Mouse (Mus musculus) small intestine, adult 2 months (tissue): ENCODE data around the gene Ankrd6.

Experiments used
- CTCF ChIP-seq: fragments of 200-500 bp; IDR thresholded peaks from 2 replicates; pipeline ENCODE4 v1.5.1; 2012; ENCODE audit warnings: low read depth, mild to moderate bottlenecking, control low read depth, inconsistent platforms, low read length, moderate library complexity, mixed read lengths; ENCODE audit not compliant: insufficient replicate concordance, insufficient read length; ENCODE audit errors: extremely low read depth
- POLR2A ChIP-seq: fragments of 200-500 bp; IDR thresholded peaks from 2 replicates; pipeline ENCODE4 v1.6.1; 2012; ENCODE audit warnings: low read depth, mild to moderate bottlenecking, control low read depth, inconsistent platforms, low read length, moderate library complexity

DNA sequence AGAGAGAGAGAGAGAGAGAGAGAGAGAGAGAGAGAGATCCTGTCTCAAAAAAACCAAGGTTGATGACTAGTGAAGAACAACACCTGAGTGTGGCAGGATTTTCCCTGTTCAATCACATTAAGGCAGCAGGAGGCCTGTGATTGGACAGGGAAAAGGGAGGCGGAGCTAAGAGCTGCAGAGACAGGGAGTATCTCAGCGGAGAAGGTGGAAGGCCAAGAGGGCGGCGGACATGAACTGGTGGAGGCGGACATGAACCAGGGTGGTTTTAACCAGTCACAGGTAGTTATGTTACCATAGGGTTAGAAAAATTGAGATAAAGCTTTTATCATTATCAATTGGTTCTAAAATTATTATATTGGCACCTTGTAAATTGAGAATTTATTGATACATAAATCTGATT lies 20.9 kb downstream of the Ankrd6 start:
- TF ChIP-seq POLR2A (no peak), CTCF (no peak)
